In genomic region chr16:69206909-69207308, GRCm38 (mm10) we compare ENCODE assay signal across 31 mouse cellular contexts.
"Had no signal": no experiment of that assay in that cellular context is flagged by ENCODE, and none has a peak within 500 bp of the region (broad histone marks: within the 10 kb centered on the region; RNA-seq: fewer than 3 reads in every experiment).

No protein-coding gene starts in this region.

- H3K27me3 ChIP-seq: heart, embryonic 12.5 days; heart, embryonic 13.5 days; heart, embryonic 15.5 days; hindbrain, embryonic 12.5 days; hindbrain, embryonic 13.5 days; hindbrain, embryonic 15.5 days; intestine, embryonic 15.5 days; kidney, embryonic 15.5 days had no signal

- H3K36me3 ChIP-seq: heart, embryonic 10.5 days; heart, embryonic 12.5 days; heart, embryonic 13.5 days; heart, embryonic 15.5 days; hindbrain, embryonic 10.5 days; hindbrain, embryonic 12.5 days; hindbrain, embryonic 13.5 days; hindbrain, embryonic 15.5 days; intestine, embryonic 15.5 days; kidney, embryonic 15.5 days had no signal

- H3K27ac ChIP-seq: heart, embryonic 10.5 days; heart, embryonic 13.5 days; heart, embryonic 15.5 days; hindbrain, embryonic 10.5 days; hindbrain, embryonic 12.5 days; hindbrain, embryonic 13.5 days; hindbrain, embryonic 14.5 days; hindbrain, embryonic 15.5 days; hindbrain, postnatal 0 days; intestine, embryonic 15.5 days; kidney, embryonic 15.5 days; kidney, postnatal 0 days; layer of hippocampus, adult 2 months; left cerebral cortex, adult 2 months had no signal

- DNase-seq: heart, postnatal 10 days; heart, postnatal 14 days; heart, postnatal 36 days; heart, postnatal 4 days; kidney, adult 11 months; kidney, adult 18-20 months; kidney, adult 2 months; kidney, adult 8-10 months; kidney, adult 9 months; kidney, postnatal 10 days; kidney, postnatal 14 days; kidney, postnatal 25 days; kidney, postnatal 36 days; kidney, postnatal 4 days; layer of hippocampus, adult 9-11 months; layer of hippocampus, postnatal 36 days had no signal

- H3K4me1 ChIP-seq: heart, embryonic 10.5 days; heart, embryonic 12.5 days; heart, embryonic 13.5 days; heart, embryonic 15.5 days; hindbrain, embryonic 10.5 days; hindbrain, embryonic 12.5 days; hindbrain, embryonic 13.5 days; hindbrain, embryonic 15.5 days; intestine, embryonic 15.5 days; kidney, embryonic 15.5 days had no signal

- H3K4me3 ChIP-seq: heart, embryonic 10.5 days; heart, embryonic 12.5 days; heart, embryonic 13.5 days; heart, embryonic 15.5 days; hindbrain, embryonic 10.5 days; hindbrain, embryonic 12.5 days; hindbrain, embryonic 13.5 days; hindbrain, embryonic 15.5 days; intestine, embryonic 15.5 days; kidney, embryonic 15.5 days; layer of hippocampus, adult 2 months; left cerebral cortex, adult 2 months had no signal

- H3K9ac ChIP-seq: heart, embryonic 12.5 days; heart, embryonic 13.5 days; heart, embryonic 15.5 days; hindbrain, embryonic 12.5 days; hindbrain, embryonic 13.5 days; hindbrain, embryonic 14.5 days; hindbrain, embryonic 15.5 days; intestine, embryonic 15.5 days; kidney, embryonic 15.5 days had no signal

- H3K9me3 ChIP-seq: heart, embryonic 10.5 days; heart, embryonic 12.5 days; heart, embryonic 13.5 days; heart, embryonic 15.5 days; hindbrain, embryonic 10.5 days; hindbrain, embryonic 12.5 days; hindbrain, embryonic 13.5 days; hindbrain, embryonic 15.5 days; intestine, embryonic 15.5 days; kidney, embryonic 15.5 days had no signal
